Mouse (Mus musculus) hindlimb bud, embryonic 11.5 days (tissue): Measurements from ENCODE around the gene Eps15.

Experiments
- DNase-seq: peaks from one replicate; pipeline ENCODE4 v3.0.0-alpha.2; 2012; ENCODE audit warnings: low read depth, low spot score; ENCODE audit errors: extremely low spot score

The Eps15 gene

DNA sequence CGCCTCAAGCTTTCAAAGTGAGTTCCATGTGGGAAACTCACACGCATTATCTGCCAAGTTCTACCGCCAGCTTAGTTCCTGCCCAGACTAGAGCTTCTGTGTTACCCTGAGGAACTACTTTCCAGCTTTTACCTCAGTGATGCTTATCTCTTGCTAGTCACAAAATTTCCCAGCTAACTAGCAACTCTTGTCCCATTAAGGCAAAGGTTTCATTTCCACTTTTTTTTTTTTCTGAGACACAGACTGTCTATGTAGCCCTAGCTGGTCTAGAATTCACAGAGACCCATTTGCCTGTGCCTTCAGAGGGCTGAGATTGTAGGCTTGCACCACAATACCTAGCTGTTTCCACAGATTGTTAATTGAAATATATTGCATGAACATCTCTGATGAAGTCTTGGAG is 12.6 kb upstream of the Eps15 start:
- no peak for DNase-seq

DNA sequence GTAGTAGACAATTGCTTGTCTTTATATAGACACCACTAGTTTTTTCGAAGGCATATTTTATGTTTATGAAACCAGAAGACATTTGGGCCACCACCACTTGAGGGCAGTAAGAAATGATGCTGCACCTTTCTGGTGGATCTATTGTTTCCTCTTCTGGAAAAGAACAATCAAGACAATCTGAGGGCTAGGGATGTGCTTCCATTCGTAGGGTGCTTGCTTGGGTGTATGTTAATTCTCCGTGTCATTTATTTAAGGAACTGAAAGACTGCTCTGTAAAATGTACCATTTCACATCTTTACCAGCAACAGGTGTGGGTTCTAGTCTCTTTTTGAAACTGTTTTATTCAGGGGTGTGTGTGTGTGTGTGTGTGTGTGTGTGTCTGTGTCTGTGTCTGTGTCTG is 11.2 kb upstream of the Eps15 start:
- no peak for DNase-seq

DNA sequence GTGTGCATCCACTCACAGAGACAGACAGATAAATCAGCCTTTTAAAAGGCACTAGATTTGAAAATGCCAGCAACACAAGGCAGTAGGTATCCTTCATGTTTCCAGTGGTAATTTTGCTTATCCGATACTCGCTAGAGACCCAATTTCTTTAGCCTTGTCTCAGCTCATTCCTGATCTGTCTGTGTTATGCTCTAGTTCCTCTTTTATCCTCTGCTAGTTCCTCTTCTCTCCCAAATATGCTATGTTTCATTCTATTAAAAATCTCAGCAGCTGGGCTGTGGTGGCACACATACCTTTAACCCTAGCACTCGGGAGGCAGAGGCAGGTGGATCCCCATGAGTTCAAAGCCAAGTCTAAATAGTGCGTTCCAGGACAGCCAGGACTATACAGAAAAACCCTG is 8.3 kb upstream of the Eps15 start:
- no peak for DNase-seq

DNA sequence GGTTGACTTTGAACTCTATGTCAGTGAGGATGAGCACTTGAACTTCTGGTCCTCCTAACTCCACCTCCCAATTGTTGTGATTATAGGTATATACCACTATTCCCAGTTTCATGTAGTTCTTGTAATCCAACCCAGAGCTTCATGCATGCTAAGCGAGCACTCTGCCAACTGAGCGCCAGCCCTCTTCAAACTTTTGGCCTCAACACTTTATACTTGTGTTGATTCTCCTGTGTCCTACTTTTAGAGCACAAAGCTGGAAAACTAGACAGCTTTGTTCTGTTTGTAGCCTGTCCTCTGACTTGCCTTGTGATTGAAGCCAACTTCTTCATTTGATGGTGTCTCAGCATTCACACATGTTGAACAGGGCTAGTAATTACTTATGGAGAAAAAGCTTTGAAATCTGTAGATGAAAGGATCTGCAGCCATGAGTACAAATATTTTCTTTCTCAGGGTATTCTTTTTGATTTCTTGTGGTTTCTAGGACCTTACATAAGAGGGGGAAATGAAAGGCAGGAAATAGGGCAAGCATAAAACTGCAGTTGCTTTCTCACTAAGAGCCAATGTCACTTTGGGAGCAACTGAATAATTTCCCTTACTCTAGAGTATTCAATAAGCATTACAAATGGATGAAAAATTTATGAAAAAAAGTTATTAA is 6.4 kb upstream of the Eps15 start:
- no peak for DNase-seq

DNA sequence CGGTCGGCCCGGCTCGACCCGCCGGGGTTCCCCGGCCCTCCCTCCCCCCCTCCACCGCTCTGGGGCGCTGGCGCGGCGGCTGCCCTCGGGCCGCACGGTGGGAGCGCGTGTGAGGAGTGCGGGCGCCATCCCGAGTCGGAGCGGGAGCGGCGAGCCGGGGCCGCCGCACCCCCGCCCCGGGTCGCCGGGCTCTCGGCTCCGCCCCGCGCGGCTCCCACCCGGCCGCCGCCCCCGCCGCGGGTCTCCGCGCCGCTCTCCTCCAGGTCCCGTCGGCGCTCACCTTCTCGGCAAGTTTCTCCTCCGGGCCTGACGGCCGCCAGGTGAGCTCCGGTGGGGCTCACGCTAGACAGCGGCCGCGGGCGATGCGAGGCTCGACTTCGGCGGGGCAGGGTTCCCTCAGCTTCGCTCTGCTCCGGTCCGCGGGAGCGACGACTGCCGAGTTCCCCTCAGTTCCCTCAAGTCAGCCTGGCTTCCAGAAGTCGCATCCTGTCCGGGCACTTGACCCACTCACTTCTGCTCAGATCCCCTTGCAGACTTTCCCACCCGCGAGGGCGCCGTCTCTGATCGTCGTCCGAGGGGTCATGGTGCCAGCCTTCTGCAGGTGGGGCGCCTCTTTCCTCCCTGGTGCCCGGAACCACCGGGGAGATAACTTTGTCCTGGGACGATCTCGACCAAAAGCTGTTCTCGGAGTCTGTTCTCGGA is 542 bp downstream of the Eps15 start:
- no peak for DNase-seq

DNA sequence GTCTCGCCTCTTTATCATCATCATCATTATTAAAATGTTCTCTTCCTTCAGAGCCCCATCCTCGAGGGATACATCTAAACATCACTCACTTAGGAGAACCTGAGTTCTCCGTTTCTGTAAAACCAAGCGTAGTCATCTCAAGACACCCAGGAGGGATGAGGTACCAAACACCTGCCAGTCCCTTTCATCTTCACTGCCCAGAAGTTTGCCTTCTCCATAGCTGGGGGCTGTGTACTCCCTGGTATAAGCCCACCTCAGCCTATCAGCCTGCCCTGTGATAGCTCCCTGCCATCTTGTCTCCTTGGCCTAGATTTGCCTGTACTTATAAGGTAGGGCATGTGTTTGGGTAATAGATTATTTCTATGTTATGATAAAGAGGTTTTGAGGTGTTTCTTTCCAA is 1.1 kb downstream of the Eps15 start:
- no peak for DNase-seq

DNA sequence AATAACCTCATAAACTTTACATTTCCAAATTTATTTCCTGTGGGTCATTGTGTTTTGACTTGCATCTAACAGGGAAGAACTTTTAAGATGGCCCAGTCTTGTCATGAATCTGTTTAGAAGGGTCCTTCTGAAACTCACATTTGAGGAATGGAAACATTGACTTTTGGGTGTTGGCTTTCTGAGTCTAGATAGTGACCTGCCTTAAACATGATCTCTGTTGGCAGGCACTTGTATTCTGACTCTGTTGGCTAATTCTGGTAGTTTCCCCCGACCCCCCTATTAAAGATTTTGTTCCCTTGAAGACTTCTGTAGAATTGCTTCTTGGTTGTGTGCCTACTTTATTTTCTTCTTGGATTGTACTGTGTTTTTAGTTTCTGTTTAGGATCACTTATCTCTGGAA is 1.9 kb downstream of the Eps15 start:
- no peak for DNase-seq

DNA sequence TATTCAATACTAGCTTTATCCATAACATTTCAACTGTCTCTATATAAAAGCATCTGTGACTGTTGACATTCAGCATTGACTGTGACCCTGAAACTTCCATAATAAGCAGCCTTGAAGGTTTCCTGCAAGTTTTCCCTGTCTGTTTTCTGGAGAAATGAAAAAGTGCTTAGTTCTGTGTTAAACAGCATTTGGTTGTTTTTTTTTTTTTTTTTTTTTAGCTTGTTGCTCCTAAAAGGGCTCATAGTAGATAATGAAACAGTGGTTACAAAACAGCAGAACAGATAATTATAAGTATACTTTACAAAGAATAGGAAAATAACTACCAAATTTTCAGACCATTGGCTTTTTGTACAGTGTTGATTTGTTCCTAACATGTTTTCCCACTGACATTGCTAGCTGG is 14.6 kb downstream of the Eps15 start:
- no peak for DNase-seq

DNA sequence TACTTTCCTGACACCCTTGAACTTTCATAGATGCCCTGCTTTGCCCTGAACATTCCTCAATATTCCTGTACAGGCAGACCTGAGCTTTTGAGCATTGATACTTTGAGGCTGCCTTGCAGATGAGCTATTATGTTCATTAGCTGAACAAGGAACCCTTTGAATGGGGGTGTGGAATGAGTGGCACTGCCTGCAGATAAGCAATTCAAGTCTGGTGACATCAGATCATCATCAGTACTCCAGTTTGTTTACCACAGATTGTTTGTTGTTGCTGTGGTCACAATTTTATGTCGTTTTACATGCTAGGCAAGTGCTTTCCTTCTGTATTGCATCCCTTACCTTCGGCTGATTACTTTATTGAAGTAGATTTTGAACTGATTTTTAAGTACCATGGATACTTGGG is 16.4 kb downstream of the Eps15 start:
- no peak for DNase-seq

DNA sequence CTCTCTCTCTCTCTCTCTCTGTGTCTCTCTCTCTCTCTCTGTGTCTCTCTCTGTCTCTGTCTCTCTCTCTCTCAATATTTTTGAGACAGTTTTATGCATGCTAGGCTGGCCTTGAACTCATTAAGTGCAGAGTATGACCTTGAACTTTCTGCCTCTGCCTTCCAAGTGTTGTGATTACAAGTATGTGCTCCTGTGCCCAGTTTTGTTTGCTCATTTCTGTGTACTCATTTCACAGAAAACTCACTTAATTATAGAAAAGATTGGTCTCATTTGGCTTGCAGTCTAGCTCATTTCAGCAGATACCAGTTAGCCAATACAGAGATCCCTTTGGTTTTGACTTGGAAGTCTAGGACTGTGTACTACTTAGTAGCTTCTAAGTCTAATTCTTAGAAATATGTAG is 19.1 kb downstream of the Eps15 start:
- no peak for DNase-seq

DNA sequence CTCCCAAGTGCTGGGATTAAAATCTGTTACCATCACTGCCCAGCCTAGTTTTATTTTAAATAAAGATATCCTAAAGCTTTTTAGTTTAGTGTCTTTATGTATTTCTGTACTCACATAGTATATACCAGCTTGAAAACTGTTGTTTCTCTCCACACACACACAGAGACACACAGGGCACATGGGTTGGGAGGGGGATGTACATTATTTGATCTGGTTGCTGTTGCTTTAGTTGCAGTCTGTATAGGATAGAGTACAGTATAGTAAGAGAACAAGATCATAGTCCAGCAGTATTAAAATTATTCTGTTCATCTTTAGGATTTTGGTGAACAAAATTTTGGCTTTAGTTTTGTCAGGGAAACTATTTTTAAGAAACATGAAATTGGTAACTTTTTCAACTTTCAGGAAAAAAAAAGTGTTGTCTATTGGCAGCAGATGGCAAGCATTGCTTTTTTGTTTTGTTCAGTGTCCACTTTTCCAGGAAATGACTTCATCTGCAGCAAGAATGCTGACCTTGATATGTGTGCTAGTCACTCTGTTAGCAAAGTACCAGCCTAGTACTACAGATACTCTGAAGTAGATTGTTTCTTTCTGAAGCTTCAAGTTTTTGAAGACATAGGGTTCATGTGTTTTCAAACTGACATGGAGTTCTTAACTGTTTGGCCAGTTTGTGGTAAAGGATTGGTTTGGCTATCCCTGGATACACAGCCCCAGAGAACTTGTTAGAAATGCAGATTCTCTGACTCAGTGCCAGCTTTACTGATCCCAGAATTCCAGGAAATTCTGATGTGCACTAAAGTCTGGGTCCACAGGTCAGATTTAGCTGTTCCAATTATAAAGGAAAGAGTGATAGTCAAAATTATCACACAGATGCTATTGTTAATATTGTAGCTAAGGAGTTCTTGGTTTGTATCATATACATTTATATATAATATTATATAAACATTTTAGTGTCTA is 37.1 kb downstream of the Eps15 start:
- DNase-seq = no peak

DNA sequence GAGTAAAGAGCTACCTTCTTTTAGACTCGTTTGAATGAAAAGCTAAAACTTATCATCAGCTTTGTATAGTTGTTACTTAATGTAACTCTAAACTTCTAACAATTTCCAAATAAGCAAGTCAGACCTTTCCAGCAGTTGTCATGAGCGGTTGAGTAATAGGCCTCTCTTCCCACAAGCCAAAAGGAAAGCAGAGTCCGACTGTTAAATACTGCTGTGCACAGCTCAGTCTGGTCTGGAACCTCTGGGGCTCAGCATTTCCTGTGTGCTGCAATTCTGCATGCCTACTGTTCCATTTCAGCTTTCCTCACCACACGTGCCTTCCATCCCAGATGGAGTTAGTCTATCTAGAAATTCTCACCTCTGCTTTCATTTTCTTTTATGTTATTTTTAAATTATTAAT is 56.7 kb downstream of the Eps15 start:
- no peak for DNase-seq

DNA sequence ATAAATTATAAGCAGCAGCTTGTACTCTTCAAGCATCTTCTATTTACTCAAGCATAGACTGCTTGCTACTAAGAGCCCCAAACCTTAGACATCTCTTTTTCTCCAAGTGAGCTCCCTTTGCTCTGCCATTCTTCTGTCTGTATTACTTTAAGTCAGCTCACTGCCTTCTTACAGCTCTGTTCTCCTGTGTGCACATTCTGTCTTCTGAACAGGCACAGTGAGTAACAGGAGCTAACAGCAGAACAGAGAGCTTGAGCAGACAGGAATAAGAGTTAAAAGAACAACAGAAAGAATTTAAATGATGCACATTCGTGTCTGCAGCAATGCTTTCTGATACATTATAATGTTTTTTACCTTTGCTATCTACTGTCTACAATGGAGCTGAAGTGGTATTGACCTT is 61.2 kb downstream of the Eps15 start:
- no peak for DNase-seq

DNA sequence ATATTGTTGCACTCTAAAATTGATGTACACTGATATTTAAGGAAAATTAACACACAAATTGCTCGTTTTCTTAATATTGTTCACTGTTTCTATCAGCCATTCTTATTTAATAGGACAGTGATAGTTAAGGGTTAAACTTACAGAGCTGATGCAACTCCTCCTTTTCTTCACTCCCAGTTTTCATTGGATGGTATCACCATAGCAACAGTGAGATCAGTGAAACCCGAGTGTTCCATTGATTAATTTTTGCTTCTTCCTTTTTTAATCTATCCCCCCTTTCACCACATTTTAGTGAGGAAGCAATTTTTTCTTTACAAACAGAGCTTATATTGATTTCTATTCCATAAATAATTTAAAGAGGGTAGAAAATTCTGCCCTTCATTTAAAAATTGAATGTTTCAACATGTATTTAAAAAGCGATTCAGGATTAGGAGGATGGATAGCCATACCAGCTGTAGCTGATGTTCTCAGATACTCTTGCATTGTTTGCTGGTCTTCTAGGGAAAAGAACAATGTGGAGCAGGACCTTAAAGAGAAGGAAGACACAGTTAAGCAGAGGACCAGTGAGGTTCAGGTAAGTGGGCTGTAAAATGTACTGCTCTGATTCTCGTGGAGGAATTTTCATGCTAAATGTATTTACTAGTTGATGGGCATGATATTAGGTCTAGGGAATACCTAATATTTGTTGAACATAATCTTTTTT is 62.9 kb downstream of the Eps15 start:
- DNase-seq = no peak

DNA sequence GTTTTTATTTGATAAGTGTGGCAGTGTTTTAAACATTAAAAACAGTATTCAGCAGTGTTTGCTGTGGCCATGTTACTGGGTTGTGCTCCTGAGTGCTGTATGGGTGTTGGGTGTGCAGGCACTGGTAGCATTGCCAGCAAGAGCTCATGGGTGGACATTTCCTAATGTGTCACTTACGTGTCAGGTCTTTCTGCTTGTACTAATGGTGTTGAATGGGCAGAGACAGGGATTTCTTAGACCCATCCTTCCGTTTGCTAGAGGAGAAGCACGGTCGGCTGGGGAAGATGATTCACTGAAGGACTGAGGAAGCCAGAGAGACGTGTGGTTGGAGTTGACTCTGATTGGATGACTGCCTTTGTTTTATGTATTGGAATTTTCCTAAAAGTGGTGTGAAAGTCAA is 63.8 kb downstream of the Eps15 start:
- DNase-seq = no peak

DNA sequence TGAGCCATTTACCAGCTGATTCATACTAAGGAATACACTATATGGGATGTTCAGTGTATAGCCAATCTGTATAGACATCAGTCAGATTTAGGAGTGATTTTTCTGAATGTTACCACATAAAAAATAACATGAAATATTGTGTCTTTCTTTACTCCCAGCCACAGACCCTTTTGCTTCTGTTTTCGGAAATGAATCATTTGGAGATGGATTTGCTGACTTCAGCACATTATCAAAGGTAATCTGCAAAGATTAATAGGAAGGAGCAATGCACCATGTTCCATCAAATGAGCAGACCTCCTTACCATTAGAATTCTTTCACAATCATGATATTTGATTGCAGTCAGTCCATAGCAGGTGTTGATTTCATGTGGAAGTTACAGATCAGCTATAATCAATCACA is 98.0 kb downstream of the Eps15 start:
- no peak for DNase-seq

DNA sequence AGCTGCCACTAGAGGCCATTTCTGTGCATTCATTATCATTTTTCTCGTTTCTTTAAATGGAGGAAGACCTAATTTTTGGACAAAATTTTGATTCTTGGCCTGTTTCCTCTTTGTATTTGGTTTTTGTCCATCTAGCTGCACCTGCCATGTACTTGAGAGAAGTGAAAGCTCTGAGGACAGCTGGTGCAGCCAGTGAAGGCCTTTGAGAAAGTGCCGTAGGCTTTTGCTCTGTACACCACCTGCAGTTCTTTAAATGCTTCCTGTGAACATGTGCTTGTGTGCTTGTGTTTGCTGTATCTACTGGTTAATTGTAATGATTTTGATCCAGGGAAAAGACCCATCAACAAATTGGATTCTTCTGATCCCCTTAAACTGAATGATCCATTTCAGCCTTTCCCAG is 102.4 kb downstream of the Eps15 start:
- DNase-seq = no peak

DNA sequence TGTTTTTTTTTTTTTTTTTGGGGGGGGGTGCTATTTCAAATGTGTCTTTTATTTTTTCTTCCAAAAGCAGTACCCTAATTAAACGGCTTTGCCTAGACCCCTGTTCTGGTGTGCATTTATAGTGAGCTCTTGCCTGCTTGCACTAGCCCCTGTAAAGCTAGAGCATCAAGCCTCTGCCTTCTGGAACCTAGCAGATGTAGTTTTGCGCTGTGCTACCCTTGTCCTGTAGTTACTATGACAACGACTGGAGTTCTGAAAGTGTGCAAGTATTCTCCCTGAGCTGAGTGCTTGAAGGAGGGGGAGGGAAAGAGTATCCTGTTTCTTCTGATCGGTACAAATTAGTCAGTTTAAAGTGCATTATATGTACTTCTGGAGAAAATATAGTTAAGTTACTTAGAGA is 105.5 kb downstream of the Eps15 start:
- no peak for DNase-seq

DNA sequence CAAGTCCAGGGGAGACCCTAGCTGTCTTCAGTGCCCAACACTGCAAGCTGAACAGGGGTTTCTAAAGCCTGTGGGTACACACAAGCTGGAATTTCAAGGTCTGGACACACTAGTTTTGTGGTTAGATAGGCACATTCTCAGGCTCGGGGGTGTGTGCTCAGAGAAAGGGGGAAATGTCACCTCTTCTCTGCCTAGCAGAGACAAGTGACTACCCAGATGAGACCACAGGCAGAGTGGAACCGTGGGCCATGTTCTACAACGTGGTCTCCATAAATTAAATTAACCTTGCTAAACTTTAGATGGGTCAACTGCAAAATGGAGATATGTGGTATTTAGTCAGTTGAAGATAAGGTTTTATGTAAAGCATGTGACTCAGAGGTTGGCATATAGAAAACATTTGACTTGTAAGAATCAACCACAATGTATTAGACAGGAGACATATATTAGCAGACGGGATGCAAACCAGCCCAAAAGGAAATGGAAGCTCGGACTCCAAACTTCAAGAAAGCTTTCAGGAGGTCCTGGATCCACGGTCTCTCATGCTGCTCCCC is 113.2 kb downstream of the Eps15 start:
- no peak for DNase-seq

DNA sequence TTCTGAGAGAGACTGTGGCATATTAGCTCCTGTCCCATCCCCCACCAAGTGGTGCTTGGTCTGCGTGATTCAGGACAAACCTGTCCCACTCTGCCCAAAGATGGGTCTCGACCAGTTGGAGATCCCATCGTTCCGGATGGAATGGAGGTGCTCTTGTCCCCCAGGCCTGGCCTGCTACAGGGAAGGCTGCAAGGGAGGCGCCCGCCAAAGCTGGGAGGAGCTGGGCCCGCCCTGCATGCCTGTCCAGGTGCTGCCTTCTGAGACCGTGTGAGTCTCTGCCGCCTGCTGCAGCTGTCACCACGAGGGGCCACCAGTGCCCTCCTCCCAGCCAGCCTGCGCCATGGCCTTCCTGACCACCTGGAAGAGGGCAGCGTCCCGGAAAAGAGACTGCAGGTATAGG is 113.8 kb downstream of the Eps15 start:
- DNase-seq = no peak
